Mouse (Mus musculus): ENCODE results near the gene Vpreb2.

Gene Vpreb2

DNA sequence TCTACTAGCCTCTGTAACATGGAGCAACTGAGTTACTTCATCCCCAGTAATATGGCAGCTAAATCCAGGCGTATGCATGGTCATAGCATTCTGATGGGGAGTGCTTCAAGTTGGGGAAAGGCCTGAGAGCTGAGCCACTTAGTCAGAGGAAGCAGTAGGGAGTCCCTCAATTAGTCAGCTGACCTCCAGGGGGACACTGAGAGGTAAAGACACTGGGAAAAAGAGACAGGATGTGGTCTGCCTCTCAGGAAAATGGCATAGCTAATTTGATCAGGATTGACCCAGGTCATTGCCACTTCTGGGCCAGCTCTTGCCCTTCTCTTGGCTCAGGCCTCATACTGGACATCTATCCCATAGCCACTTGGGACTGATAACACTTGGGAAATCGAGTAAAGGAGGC, 47.1 kb downstream of the Vpreb2 start:
- Histone ChIP-seq H3K27me3 (ENCODE audit: control insufficient read depth, insufficient read depth, low read length, poor library complexity, severe bottlenecking) (no peaks in the 10 kb centered on the region), H3K36me3 (ENCODE audit: control insufficient read depth, insufficient read depth, low read length, poor library complexity, severe bottlenecking) (no peaks in the 10 kb centered on the region)
- no peak for DNase-seq (ENCODE audit: low read depth, low spot score)

Data from splenic B cell, adult 2 months (primary cell).